Mouse (Mus musculus) thymus, postnatal 4 days (tissue): ENCODE data around the gene Tmem144.
"Not testable (repeated sequence)": the region's sequence is repeated elsewhere in the genome, so short reads cannot be mapped to it uniquely, and the experiment has no call there.

Source experiments
- DNase-seq: peaks from one replicate; pipeline ENCODE4 v3.0.0; 2021

Tmem144 gene

DNA sequence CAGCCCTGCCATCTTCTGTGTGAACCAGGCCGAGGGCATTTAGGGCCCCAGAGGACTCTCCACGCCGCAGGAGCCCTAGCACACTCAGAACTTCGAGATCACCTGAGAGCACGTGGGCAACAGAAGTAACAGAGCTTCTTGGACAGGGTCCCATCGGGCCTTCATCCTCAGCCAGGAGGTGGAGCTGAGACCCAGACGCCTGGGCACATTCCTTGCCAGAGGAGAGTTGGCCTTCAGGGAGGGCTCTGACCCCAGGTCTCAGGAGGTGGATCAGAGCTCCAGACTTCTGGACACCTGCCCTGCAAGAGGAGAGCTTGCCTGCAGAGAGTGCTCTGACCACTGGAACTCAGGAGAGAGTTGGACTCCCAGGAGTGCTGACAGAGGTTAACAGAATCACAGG, 51.8 kb downstream of the Tmem144 start:
- DNase-seq = not testable (repeated sequence)

DNA sequence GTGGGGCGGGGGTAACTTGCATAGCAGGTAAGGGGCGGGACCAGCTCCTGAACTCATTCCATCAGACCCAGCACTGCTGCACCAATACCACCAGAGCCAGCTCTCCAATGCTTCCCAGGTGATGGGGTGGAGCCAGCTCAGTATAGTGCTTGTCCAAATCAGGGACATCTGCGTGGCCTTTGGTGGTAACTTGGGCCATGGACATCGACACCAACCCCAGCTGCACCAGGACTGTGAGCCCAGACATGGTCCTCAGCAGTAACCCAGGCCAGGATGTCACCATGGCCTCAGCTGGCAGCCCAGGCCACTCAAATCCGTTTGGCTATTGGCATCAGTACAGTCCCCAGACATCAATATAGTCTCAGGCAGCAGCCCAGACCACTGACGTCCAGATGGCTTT, 60.3 kb downstream of the Tmem144 start:
- DNase-seq = no peak

DNA sequence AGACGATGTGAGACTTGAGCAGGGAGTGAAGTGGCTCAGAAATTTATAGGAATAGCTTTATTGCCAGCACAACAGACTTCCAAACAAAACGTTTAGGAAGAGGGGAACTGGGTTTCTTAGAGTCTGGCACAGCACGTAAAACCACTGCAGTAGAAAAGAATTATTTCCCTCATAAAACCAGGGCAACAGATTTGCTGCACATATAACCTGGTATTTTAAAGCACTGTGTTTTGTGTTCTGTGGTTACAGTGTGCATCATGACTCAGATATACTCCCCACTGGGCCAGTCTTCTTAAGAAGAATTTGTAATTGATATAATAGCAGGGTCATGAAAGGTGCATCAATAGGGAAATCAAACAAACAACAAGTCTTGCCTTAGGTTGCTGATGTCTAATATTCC, 62.2 kb downstream of the Tmem144 start:
- DNase-seq = no peak

DNA sequence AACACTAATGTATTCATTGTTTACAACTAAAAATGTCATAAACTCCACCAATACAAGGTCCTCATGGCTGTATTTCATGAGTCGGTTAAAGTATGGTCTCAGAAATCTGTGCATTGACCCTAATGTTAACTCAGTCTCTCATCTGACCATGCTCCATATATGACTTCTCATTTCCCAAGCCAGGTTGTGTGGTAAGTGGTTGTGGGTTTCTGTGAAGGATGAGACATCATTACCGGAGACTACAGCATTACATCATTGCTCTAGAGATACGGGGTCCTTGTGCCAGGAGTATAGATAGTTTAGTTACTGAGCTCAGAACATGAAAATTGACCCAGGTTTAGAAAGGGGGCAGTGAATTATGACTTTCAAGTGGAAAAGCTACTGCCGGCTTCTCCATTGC, 63.0 kb downstream of the Tmem144 start:
- no peak for DNase-seq

DNA sequence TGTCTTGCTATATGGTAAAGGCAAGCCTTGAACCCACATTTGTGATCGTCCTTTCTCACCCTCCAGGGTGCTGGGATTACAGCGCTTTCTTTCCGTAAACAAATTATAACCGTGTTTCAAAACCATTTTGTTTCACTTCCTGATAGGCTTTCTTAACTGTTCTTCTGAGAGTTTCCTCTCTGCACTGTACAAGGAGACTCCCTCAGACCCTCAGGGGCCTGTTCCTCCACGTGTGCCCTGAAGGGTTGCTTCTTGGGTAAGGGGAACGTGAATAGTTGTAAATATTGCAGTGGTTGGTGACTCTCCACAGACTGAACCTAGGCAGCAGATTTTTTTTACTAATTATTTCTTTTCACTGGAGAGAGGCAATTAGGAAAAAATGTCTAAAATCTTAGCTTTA, 63.6 kb downstream of the Tmem144 start:
- DNase-seq = no peak

DNA sequence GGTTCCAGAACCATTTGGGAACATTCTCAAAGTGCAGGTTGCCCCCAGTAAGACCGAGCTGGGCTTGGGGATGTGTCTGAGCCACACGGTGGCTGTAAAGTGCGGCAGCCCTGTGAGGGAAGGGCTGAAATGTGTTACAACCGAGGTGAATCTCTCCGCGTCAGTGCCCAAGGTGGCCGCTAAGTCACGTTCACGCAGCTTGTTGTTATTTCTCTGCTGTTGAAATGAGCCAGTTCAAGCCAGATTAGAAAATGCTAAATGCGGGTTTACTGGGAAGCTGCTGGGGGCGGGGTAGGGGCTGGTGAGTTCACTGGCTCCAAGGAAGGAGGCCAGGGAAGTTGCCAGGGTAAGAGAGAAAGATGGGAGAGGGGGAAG, 68.2 kb downstream of the Tmem144 start:
- DNase-seq = no peak

DNA sequence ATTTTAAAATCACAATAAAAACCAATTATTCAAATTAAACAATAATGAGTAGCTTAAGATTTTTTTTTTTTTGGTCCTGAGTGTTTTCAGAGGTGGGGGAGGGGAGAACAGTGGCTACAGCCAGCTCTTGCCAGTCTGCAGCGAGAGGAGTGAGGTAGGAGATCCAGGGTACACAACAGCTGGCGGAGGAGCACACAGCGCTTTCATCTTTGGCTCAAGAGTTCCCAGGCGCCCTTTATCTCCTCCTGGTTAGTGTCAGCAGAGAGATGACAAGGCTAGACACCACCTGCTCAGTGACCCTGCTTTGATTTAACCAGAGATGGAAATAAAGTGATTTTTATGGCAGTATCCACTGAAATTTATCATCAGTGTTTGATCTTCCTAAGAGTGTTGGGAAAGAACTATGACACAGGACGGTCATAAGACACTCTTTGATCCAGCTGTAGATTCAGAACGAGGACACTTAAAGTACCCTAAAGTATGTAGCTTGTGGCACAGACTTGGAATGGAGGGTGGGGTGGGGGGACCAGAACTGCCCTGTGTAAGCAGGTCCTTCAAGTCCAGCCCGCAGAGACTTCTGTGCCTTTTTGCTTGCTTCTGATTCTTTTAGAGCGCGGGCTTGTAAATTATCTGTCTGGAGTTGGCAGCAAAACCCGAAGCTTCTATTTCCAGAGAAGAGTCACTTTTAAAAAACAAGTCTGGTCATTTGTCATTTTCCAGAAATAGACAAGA, 68.8 kb downstream of the Tmem144 start:
- no peak for DNase-seq

DNA sequence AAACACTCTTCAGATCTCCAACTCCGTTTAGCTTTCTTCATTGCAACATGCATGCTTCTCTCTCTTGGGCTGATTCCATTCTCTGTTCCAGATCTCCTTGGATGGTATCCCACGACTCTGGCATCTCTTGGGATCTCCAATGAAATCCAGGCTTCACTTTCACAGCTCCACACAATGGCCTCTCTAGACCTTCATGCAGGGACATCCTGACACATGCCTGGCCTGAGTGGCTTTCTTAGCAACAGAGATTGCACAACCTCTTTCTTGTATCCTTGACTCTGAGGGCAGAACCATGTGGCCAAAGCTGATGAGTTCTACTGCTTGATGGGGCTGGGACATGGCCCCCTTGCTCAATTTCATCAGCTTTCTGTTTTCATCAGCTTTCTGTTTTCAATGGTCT, 79.9 kb downstream of the Tmem144 start:
- no peak for DNase-seq
